Mouse (Mus musculus): ENCODE measurements around the gene Hist1h3d. TPM values are rescaled to one million over a fixed set of nuclear protein-coding genes. Genes with fewer than 3 reads are reported as not detected.
"Not testable (repeated sequence)": the region's sequence is repeated elsewhere in the genome, so short reads cannot be mapped to it uniquely, and the experiment has no call there.

Hist1h3d gene
- polyA plus RNA-seq, 1 experiment: 161 TPM

- not testable (repeated sequence) for H3K36me3 ChIP-seq (ENCODE audit: control insufficient read depth, insufficient read depth, low read length); H3K27me3 ChIP-seq (ENCODE audit: control insufficient read depth, insufficient read depth, low read length); H3K4me1 ChIP-seq (replicated peaks; ENCODE audit: control insufficient read depth, insufficient read depth, low read length)
- under 1% methylated on average over 42 of the region's 42 CpGs for WGBS
- peak; percentile 66; the same call in 1 of the 2 replicates for TF ChIP-seq POLR2A (IDR thresholded peaks at IDR 0.05; ENCODE audit: control insufficient read depth, extremely low read depth, insufficient read depth, low read length, poor library complexity)
- DNase-seq: peak; percentile 71
- H3K4me3 ChIP-seq (ENCODE audit: control insufficient read depth, insufficient read depth, low read length): peak within 1 kb of the TSS; percentile 57
- H3K27ac ChIP-seq (ENCODE audit: control insufficient read depth, insufficient read depth, low read length): peak within 1 kb of the TSS; percentile 85
These were observed 32.5 kb upstream of the Hist1h3d start, which contains the start of gene Hist1h2bh for GRCm38 (mm10) chr13:23542999-23543607. TSS of gene Hist1h2bh (minus strand) at chr13:23543392.

GRCm38 (mm10) chr13:23543965-23544786 lies 31.4 kb upstream of the Hist1h3d start, which contains the start of gene Hist1h3f:
TSS of gene Hist1h3f (plus strand) at chr13:23544052.
- Histone ChIP-seq H3K4me1 (replicated peaks; ENCODE audit: control insufficient read depth, insufficient read depth, low read length) (peaks cover 2% of the 10 kb centered on the region; the same call in 1 of the 2 replicates), H3K27me3 (ENCODE audit: control insufficient read depth, insufficient read depth, low read length) (no peaks in the 10 kb centered on the region), H3K27ac (ENCODE audit: control insufficient read depth, insufficient read depth, low read length) (peak within 1 kb of the TSS; percentile 85), H3K4me3 (ENCODE audit: control insufficient read depth, insufficient read depth, low read length) (peak within 1 kb of the TSS; percentile 60), H3K36me3 (ENCODE audit: control insufficient read depth, insufficient read depth, low read length) (no peaks in the 10 kb centered on the region)
- TF ChIP-seq POLR2A (IDR thresholded peaks at IDR 0.05; ENCODE audit: control insufficient read depth, extremely low read depth, insufficient read depth, low read length, poor library complexity): peak; percentile 74; the same call in 1 of the 2 replicates
- no peak for TF ChIP-seq CTCF (IDR thresholded peaks at IDR 0.05; ENCODE audit: borderline replicate concordance, control insufficient read depth, extremely low read depth, insufficient read depth, low read length, poor library complexity)
- under 1% methylated on average over 35 of the region's 45 CpGs for WGBS
- peak; percentile 78 for DNase-seq

GRCm38 (mm10) chr13:23544787-23545120 lies 30.8 kb upstream of the Hist1h3d start:
- peak overlapping the region; percentile 71 for H3K27ac ChIP-seq (ENCODE audit: control insufficient read depth, insufficient read depth, low read length)
- WGBS: under 1% methylated on average over 13 of the region's 14 CpGs
- peak; percentile 29 for DNase-seq

GRCm38 (mm10) chr13:23546694-23547093 lies 28.9 kb upstream of the Hist1h3d start:
- peaks cover 2% of the 10 kb centered on the region; the same call in 1 of the 2 replicates for H3K4me1 ChIP-seq (replicated peaks; ENCODE audit: control insufficient read depth, insufficient read depth, low read length)
- no peak overlapping the region for H3K27ac ChIP-seq (ENCODE audit: control insufficient read depth, insufficient read depth, low read length)
- H3K4me3 ChIP-seq (ENCODE audit: control insufficient read depth, insufficient read depth, low read length): no peak overlapping the region
- H3K27me3 ChIP-seq (ENCODE audit: control insufficient read depth, insufficient read depth, low read length): no peaks in the 10 kb centered on the region
- no peaks in the 10 kb centered on the region for H3K36me3 ChIP-seq (ENCODE audit: control insufficient read depth, insufficient read depth, low read length)
- 91% methylated on average over 5 of the region's 5 CpGs for WGBS
- TF ChIP-seq POLR2A (IDR thresholded peaks at IDR 0.05; ENCODE audit: control insufficient read depth, extremely low read depth, insufficient read depth, low read length, poor library complexity) (no peak), CTCF (IDR thresholded peaks at IDR 0.05; ENCODE audit: borderline replicate concordance, control insufficient read depth, extremely low read depth, insufficient read depth, low read length, poor library complexity) (no peak)
- no peak for DNase-seq

More at GRCm38 (mm10) chr13:23544787-23545120, 30.8 kb upstream of the Hist1h3d start:
- not testable (repeated sequence) for H3K4me1 ChIP-seq (replicated peaks; ENCODE audit: control insufficient read depth, insufficient read depth, low read length); H3K36me3 ChIP-seq (ENCODE audit: control insufficient read depth, insufficient read depth, low read length); H3K27me3 ChIP-seq (ENCODE audit: control insufficient read depth, insufficient read depth, low read length)
- peak overlapping the region; percentile 60 for H3K4me3 ChIP-seq (ENCODE audit: control insufficient read depth, insufficient read depth, low read length)

- H3K27ac ChIP-seq (ENCODE audit: control insufficient read depth, insufficient read depth, low read length): peak overlapping the region; percentile 84; the same call in 1 of the 2 replicates
- H3K36me3 ChIP-seq (ENCODE audit: control insufficient read depth, insufficient read depth, low read length): no peaks in the 10 kb centered on the region
- H3K4me3 ChIP-seq (ENCODE audit: control insufficient read depth, insufficient read depth, low read length): no peak overlapping the region
- DNase-seq: no peak
- H3K4me1 ChIP-seq (replicated peaks; ENCODE audit: control insufficient read depth, insufficient read depth, low read length): 0 out of 2 replicates have a peak, but pooled peaks cover 1% of the 10 kb centered on the region
- no peaks in the 10 kb centered on the region for H3K27me3 ChIP-seq (ENCODE audit: control insufficient read depth, insufficient read depth, low read length)
- TF ChIP-seq POLR2A (IDR thresholded peaks at IDR 0.05; ENCODE audit: control insufficient read depth, extremely low read depth, insufficient read depth, low read length, poor library complexity) (no peak), CTCF (IDR thresholded peaks at IDR 0.05; ENCODE audit: borderline replicate concordance, control insufficient read depth, extremely low read depth, insufficient read depth, low read length, poor library complexity) (no peak)
- 5% methylated on average over 3 of the region's 3 CpGs for WGBS
These were observed 24.8 kb upstream of the Hist1h3d start for GRCm38 (mm10) chr13:23550761-23551145.

- DNase-seq: peak; percentile 89
- Histone ChIP-seq H3K27ac (ENCODE audit: control insufficient read depth, insufficient read depth, low read length) (peak within 1 kb of the TSS; percentile 84), H3K4me3 (ENCODE audit: control insufficient read depth, insufficient read depth, low read length) (peak within 1 kb of the TSS; percentile 51)
- H3K27me3 ChIP-seq (ENCODE audit: control insufficient read depth, insufficient read depth, low read length); H3K36me3 ChIP-seq (ENCODE audit: control insufficient read depth, insufficient read depth, low read length); H3K4me1 ChIP-seq (replicated peaks; ENCODE audit: control insufficient read depth, insufficient read depth, low read length): not testable (repeated sequence)
- under 1% methylated on average over 47 of the region's 47 CpGs for WGBS
- peak; percentile 44; the same call in 1 of the 2 replicates for TF ChIP-seq CTCF (IDR thresholded peaks at IDR 0.05; ENCODE audit: borderline replicate concordance, control insufficient read depth, extremely low read depth, insufficient read depth, low read length, poor library complexity)
- peak; percentile 83 for TF ChIP-seq POLR2A (IDR thresholded peaks at IDR 0.05; ENCODE audit: control insufficient read depth, extremely low read depth, insufficient read depth, low read length, poor library complexity)
These were observed 24.3 kb upstream of the Hist1h3d start, which contains the start of gene Hist1h4f for GRCm38 (mm10) chr13:23551146-23551834. TSS of gene Hist1h4f (minus strand) at chr13:23551648.
